Mouse (Mus musculus): ENCODE data around the gene Nsfl1c.

The Nsfl1c gene

GRCm38 (mm10) chr2:151543063-151543895 lies 49.3 kb downstream of the Nsfl1c start:
- peak; percentile 78 for DNase-seq (ENCODE audit: low read depth, low spot score)

- DNase-seq (ENCODE audit: low read depth, low spot score): peak; percentile 27
Measured at GRCm38 (mm10) chr2:151544673-151545072, 50.7 kb downstream of the Nsfl1c start.

GRCm38 (mm10) chr2:151546571-151546970 lies 52.6 kb downstream of the Nsfl1c start:
- no peak for DNase-seq (ENCODE audit: low read depth, low spot score)

GRCm38 (mm10) chr2:151549615-151550121 lies 55.7 kb downstream of the Nsfl1c start:
- no peak for DNase-seq (ENCODE audit: low read depth, low spot score)
